Mouse (Mus musculus) leukemia stem cell, adult 10-12 weeks (primary cell): ENCODE data around the gene Gm5152. TPM values are rescaled to one million over a fixed set of nuclear protein-coding genes. Genes with fewer than 3 reads are reported as not detected.

Source experiments
- polyA plus RNA-seq: library from polyadenylated mRNA; stranded (reverse); fragments of >175 nt; gene quantifications from 2 replicates; pipeline ENCODE4 v1.2.3, GENCODE M21; 2012; ENCODE audit warnings: low replicate concordance

The Gm5152 gene
- not detected in 2 replicates for polyA plus RNA-seq

GRCm38 (mm10) chr5:10246426-10246825 lies at the start of gene Gm5152:
TSS of gene Gm5152 (minus strand) at chr5:10246526.

